Mouse (Mus musculus): ENCODE data around the gene Bak1. TPM values are rescaled to one million over a fixed set of nuclear protein-coding genes. Genes with fewer than 3 reads are reported as not detected.

Bak1 gene
- total and polyA plus RNA-seq, 3 experiments = 75.4 to 150 TPM; not detected in 1

DNA sequence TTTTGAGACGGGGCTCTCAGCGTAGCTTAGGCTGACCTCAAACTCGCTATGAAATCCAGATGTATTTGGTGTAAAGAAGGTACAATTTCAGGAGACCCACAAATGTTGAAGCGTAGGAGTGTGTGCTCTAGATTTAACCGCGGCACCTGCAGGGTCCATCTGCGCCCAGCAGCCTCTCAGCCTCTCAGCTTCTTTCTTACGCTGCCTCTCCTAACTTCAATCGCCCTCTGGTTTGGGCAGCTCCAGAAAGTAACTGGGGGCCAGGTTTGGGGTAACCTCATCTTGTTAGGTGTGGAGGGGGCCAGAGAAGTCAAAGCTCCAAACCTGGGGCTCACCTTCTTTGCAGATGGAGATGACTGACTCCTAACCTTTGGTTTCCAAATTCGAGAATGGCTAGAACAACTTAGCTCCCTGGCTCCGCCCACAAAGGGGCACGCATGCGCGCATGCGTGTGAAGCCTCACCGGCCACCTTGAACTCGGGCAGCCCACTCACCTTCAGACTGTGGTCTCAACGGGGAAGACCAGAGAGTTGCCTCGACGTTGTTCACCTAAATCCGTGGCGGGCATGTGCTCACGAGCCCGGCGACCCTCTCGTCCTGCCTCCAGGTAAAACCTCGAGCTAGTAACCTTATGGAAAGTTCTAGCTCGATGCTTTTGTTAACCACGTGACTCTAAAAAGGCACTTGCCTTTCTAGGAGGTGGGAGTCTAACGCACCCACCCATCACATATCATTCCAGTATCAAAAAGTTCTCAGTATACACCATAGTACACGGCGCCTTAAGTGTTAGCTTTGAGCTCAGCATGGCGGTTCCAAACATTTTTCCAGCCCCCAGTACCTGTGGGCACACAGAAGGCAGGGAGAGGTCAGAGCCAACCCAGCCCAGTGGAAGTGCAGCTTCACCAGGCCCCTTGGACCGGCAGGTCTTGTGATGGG, 11.0 kb downstream of the Bak1 start (continued):
- TF ChIP-seq ELF1 (IDR thresholded peaks at IDR 0.05; ENCODE audit: low read depth, low read length) = no peak
- TF ChIP-seq MAFK (IDR thresholded peaks at IDR 0.05; ENCODE audit: borderline replicate concordance, low read depth, low read length) = no peak
- no peak for TF ChIP-seq MYC (IDR thresholded peaks at IDR 0.05; ENCODE audit: low read depth, low read length)
- TF ChIP-seq HCFC1 (IDR thresholded peaks at IDR 0.05; ENCODE audit: low read depth, low read length) = peak; percentile 87

DNA sequence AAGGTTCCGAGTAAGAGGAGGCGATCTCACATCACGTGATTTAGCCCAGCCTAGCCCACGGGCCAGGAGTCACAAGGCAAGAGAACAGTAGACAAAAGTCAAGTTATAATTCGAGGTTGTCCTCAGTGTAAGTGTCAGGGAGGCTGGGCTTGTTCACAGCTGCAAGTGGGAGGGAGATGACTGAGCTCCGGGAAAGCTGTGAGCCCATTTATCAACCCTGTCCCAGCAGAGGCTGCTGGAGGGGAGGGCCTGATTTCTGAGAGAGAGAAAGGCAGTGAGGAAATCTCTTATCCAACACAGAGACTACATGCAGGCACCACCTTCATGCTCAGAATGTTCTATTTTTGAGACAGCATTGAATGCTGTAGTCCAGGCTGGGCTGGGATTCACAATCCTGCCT, 15.9 kb downstream of the Bak1 start:
- peak; percentile 84 for DNase-seq (ENCODE audit: low read depth, low spot score)
- H3K9ac ChIP-seq (ENCODE audit: control insufficient read depth, low read depth, low read length, poor library complexity, severe bottlenecking) = peak overlapping the region; percentile 70
- H3K27me3 ChIP-seq (ENCODE audit: control insufficient read depth in 1 of 2, insufficient read depth in 2 of 2, low read length in 2 of 2) = no peaks in the 10 kb centered on the region
- H3K9me3 ChIP-seq (replicated peaks; ENCODE audit: insufficient read depth, low read length) = no peaks in the 10 kb centered on the region
- H3K36me3 ChIP-seq (ENCODE audit: control insufficient read depth in 1 of 2, insufficient read depth in 2 of 2, low read length in 2 of 2) = peaks cover 0 to 3% of the 10 kb centered on the region in 2 experiments; a peak in 1 of 4 replicates
- peak overlapping the region; percentile 74 for H3K27ac ChIP-seq (ENCODE audit: control insufficient read depth, low read depth, low read length)
- TF ChIP-seq GATA1 (IDR thresholded peaks at IDR 0.05; ENCODE audit: low read depth, low read length) = no peak
- TF ChIP-seq KAT2A (conservative IDR thresholded peaks at IDR 0.05; ENCODE audit: low read depth, low read length) = no peak
- TF ChIP-seq BHLHE40 (IDR thresholded peaks at IDR 0.05; ENCODE audit: borderline replicate concordance, low read depth, low read length) = no peak
- TF ChIP-seq CTCF (IDR thresholded peaks at IDR 0.05 in 2 of 3, conservative IDR thresholded peaks at IDR 0.05 in 1 of 3; ENCODE audit: control insufficient read depth in 1 of 3, insufficient read depth in 1 of 3, low read depth in 2 of 3, low read length in 3 of 3, poor library complexity in 1 of 3, severe bottlenecking in 1 of 3) = no peak
- TF ChIP-seq USF1 (IDR thresholded peaks at IDR 0.05; ENCODE audit: low read depth, low read length) = no peak
- no peak for TF ChIP-seq CHD1 (IDR thresholded peaks at IDR 0.05; ENCODE audit: low read depth, low read length)
- TF ChIP-seq UBTF (IDR thresholded peaks at IDR 0.05; ENCODE audit: borderline replicate concordance, insufficient read depth, low read depth, low read length) = peak; percentile 99
- TF ChIP-seq POLR2A (IDR thresholded peaks at IDR 0.05; ENCODE audit: control insufficient read depth in 1 of 2, insufficient read depth in 1 of 2, low read depth in 1 of 2, low read length in 2 of 2, poor library complexity in 1 of 2) = no peak; a peak in 2 of 4 replicates
- TF ChIP-seq RCOR1 (IDR thresholded peaks at IDR 0.05; ENCODE audit: low read depth, low read length) = peak; percentile 53; the same call in 1 of the 2 replicates
- no peak; the same call in 1 of the 2 replicates for TF ChIP-seq MAZ (IDR thresholded peaks at IDR 0.05; ENCODE audit: low read depth, low read length)
- no peak for TF ChIP-seq MXI1 (IDR thresholded peaks at IDR 0.05; ENCODE audit: low read depth, low read length)
- TF ChIP-seq RAD21 (IDR thresholded peaks at IDR 0.05; ENCODE audit: low read depth, low read length) = no peak
- TF ChIP-seq NELFE (IDR thresholded peaks at IDR 0.05; ENCODE audit: low read depth, low read length) = peak; percentile 28; the same call in 1 of the 2 replicates
- no peak for TF ChIP-seq MAFK (IDR thresholded peaks at IDR 0.05; ENCODE audit: borderline replicate concordance, low read depth, low read length)
- no peak for TF ChIP-seq ELF1 (IDR thresholded peaks at IDR 0.05; ENCODE audit: low read depth, low read length)
- no peak for TF ChIP-seq CHD2 (IDR thresholded peaks at IDR 0.05; ENCODE audit: low read length)
- peak; percentile 99 for TF ChIP-seq TBP (IDR thresholded peaks at IDR 0.05; ENCODE audit: low read depth, low read length)
- TF ChIP-seq MYC (IDR thresholded peaks at IDR 0.05; ENCODE audit: low read depth, low read length) = no peak
- TF ChIP-seq MEF2A (IDR thresholded peaks at IDR 0.05; ENCODE audit: extremely low read depth, insufficient replicate concordance, low read depth, low read length, poor library complexity, severe bottlenecking) = no peak
- TF ChIP-seq NRF1 (IDR thresholded peaks at IDR 0.05; ENCODE audit: insufficient read depth, low read depth, low read length, poor library complexity, severe bottlenecking) = peak; percentile 37; the same call in 1 of the 2 replicates
- TF ChIP-seq EP300 (IDR thresholded peaks at IDR 0.05; ENCODE audit: low read depth in 1 of 2, low read length in 2 of 2) = peak; percentile 26 to 42; a peak in 1 of 4 replicates
- TF ChIP-seq ZNF384 (IDR thresholded peaks at IDR 0.05; ENCODE audit: low read depth, low read length) = no peak
- no peak for TF ChIP-seq HCFC1 (IDR thresholded peaks at IDR 0.05; ENCODE audit: low read depth, low read length)
- peak; percentile 54 for TF ChIP-seq TCF12 (IDR thresholded peaks at IDR 0.05; ENCODE audit: low read depth, low read length)
- TF ChIP-seq TAL1 (IDR thresholded peaks at IDR 0.05; ENCODE audit: low read length) = peak; percentile 54
- 0 out of 2 replicates have a peak, but pooled peaks have one; percentile 8 for TF ChIP-seq SMC3 (IDR thresholded peaks at IDR 0.05; ENCODE audit: low read depth, low read length)
- H3K79me2 ChIP-seq (ENCODE audit: control insufficient read depth, insufficient read depth, low read length, poor library complexity) = no peaks in the 10 kb centered on the region; the same call in 1 of the 2 replicates
- H3K4me1 ChIP-seq (ENCODE audit: control insufficient read depth in 1 of 2, insufficient read depth in 2 of 2, low read length in 2 of 2) = peaks cover 3 to 11% of the 10 kb centered on the region in 2 experiments; a peak in 3 of 4 replicates
- peak overlapping the region; percentile 48 to 64 for H3K4me3 ChIP-seq (ENCODE audit: control insufficient read depth in 1 of 2, insufficient read depth in 1 of 2, low read depth in 2 of 2, low read length in 2 of 2)

Data from MEL (cell line).